Mouse (Mus musculus) liver, postnatal 0 days (tissue): ENCODE data around the gene Rho.

Experiments used
- CTCF ChIP-seq: sonication (generic); IDR thresholded peaks from 2 replicates; pipeline ENCODE4 v1.5.1; 2016; ENCODE audit warnings: antibody characterized with exemption, low read depth
- EP300 ChIP-seq: IDR thresholded peaks from 2 replicates; pipeline ENCODE4 v1.6.1; 2016; ENCODE audit warnings: antibody characterized with exemption, low read depth, mild to moderate bottlenecking

DNA sequence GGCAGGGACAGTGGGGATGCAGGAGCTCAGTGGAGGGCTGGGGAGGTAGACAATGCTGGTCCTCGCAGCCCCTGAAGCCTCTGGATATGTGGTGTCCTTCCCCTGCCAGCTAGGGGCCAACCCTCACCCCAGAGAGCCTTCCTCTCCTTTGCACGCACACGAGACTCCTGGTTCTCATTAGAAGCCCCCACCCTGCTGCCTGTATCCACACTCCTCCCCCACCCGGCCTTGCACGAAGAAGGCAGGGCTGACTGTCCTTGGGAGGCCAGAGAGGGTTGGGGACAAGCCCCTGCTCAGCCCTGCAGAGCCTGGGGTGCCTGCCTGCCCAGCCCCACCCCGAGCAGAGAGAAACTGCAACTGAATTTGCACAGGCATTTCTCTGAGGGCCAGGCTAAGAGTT, 26.1 kb downstream of the Rho start:
- TF ChIP-seq CTCF (no peak), EP300 (no peak)
